Mouse (Mus musculus) spleen, postnatal 14 days (tissue): ENCODE measurements around the gene Hsf4.

Experiments used
- DNase-seq, 2 experiments: peaks; one replicate each; pipeline ENCODE4 v3.0.0; 2021 to 2022; ENCODE audit warnings: low spot score in 2 of 2

Hsf4 gene

GRCm38 (mm10) chr8:105304325-105305210, 35.0 kb downstream of the Hsf4 start:
- DNase-seq: no peak

GRCm38 (mm10) chr8:105305211-105306145, 35.9 kb downstream of the Hsf4 start, which contains the start of gene Elmo3:
TSS of gene Elmo3 (plus strand) at chr8:105305601.
- no peak for DNase-seq

GRCm38 (mm10) chr8:105306146-105306691, 36.6 kb downstream of the Hsf4 start:
- no peak for DNase-seq

- no peak for DNase-seq
These were observed 38.1 kb downstream of the Hsf4 start for GRCm38 (mm10) chr8:105307670-105308069.

GRCm38 (mm10) chr8:105308428-105308827, 38.8 kb downstream of the Hsf4 start:
- DNase-seq: no peak

- DNase-seq: no peak
These were observed 39.7 kb downstream of the Hsf4 start for GRCm38 (mm10) chr8:105309142-105309847.

- no peak for DNase-seq
These were observed 40.5 kb downstream of the Hsf4 start for GRCm38 (mm10) chr8:105310118-105310517.

GRCm38 (mm10) chr8:105311718-105312117, 42.1 kb downstream of the Hsf4 start:
- no peak for DNase-seq

- DNase-seq: no peak
These were observed 43.4 kb downstream of the Hsf4 start for GRCm38 (mm10) chr8:105312891-105313481.

GRCm38 (mm10) chr8:105313622-105314402, 44.2 kb downstream of the Hsf4 start:
- no peak for DNase-seq

GRCm38 (mm10) chr8:105315073-105315769, 45.6 kb downstream of the Hsf4 start:
- DNase-seq: no peak

- no peak for DNase-seq
These were observed 48.3 kb downstream of the Hsf4 start for GRCm38 (mm10) chr8:105317941-105318340.

- DNase-seq: no peak
These were observed 49.1 kb downstream of the Hsf4 start for GRCm38 (mm10) chr8:105318662-105319190.

- no peak for DNase-seq
These were observed 53.6 kb downstream of the Hsf4 start for GRCm38 (mm10) chr8:105323183-105323582.
